Mouse (Mus musculus) MEL (cell line): ENCODE data around the gene 2210016F16Rik. TPM values are rescaled to one million over a fixed set of nuclear protein-coding genes. Genes with fewer than 3 reads are reported as not detected.

Source experiments
- DNase-seq: peaks from one replicate; pipeline ENCODE4 v3.0.0; 2011; ENCODE audit warnings: low read depth, low spot score
- H3K27ac ChIP-seq: 2 replicates; pipeline ENCODE4 v1.5.1; 2012; ENCODE audit warnings: low read depth, mild to moderate bottlenecking, control low read depth, low read length, moderate library complexity; ENCODE audit not compliant: control insufficient read depth
- H3K27me3 ChIP-seq, 2 experiments: fragments of 150-350 bp in 1 of 2; sonication (generic) in 1 of 2; 2 replicates each; pipeline ENCODE4 v1.6.1; 2012; ENCODE audit warnings: low read length in 2 of 2, mild to moderate bottlenecking in 2 of 2, improper control_type of control experiment in 1 of 2, moderate library complexity in 1 of 2; ENCODE audit not compliant: insufficient read depth in 2 of 2, control insufficient read depth in 1 of 2
- H3K36me3 ChIP-seq, 2 experiments: 2 replicates each; pipeline ENCODE4 v1.6.1; 2012 to 2014; ENCODE audit warnings: low read length in 2 of 2, improper control_type of control experiment in 1 of 2, inconsistent platforms in 1 of 2, mild to moderate bottlenecking in 1 of 2; ENCODE audit not compliant: insufficient read depth in 2 of 2, control insufficient read depth in 1 of 2
- H3K4me1 ChIP-seq, 2 experiments: fragments of 150-350 bp in 1 of 2; sonication (generic) in 1 of 2; 2 replicates each; pipeline ENCODE4 v1.6.1; 2012; ENCODE audit warnings: low read length in 2 of 2, improper control_type of control experiment in 1 of 2, mild to moderate bottlenecking in 1 of 2; ENCODE audit not compliant: insufficient read depth in 2 of 2, control insufficient read depth in 1 of 2
- H3K4me3 ChIP-seq, 2 experiments: fragments of 150-350 bp in 1 of 2; sonication (generic) in 1 of 2; 2 replicates each; pipeline ENCODE4 v1.5.1; 2012; ENCODE audit warnings: low read depth in 2 of 2, low read length in 2 of 2, mild to moderate bottlenecking in 2 of 2, moderate library complexity in 2 of 2, control low read depth in 1 of 2, improper control_type of control experiment in 1 of 2; ENCODE audit not compliant: control insufficient read depth in 1 of 2, insufficient read depth in 1 of 2
- H3K79me2 ChIP-seq: 2 replicates; pipeline ENCODE4 v1.6.1; 2012; ENCODE audit warnings: mild to moderate bottlenecking, low read length, moderate library complexity; ENCODE audit not compliant: control insufficient read depth, poor library complexity, insufficient read depth
- H3K9ac ChIP-seq: 2 replicates; pipeline ENCODE4 v1.6.1; 2012; ENCODE audit warnings: low read depth, mild to moderate bottlenecking, control low read depth, low read length, moderate library complexity; ENCODE audit not compliant: control insufficient read depth, poor library complexity, severe bottlenecking
- H3K9me3 ChIP-seq: fragments of 150-350 bp; sonication (generic); replicated peaks from 2 replicates; pipeline ENCODE4 v1.6.1; 2012; ENCODE audit warnings: mild to moderate bottlenecking, low read length, improper control_type of control experiment, moderate library complexity; ENCODE audit not compliant: insufficient read depth
- BHLHE40 ChIP-seq: IDR thresholded peaks from 2 replicates; pipeline ENCODE4 v1.6.1; 2012; ENCODE audit warnings: low read depth, mild to moderate bottlenecking, inconsistent platforms, low read length, improper control_type of control experiment, borderline replicate concordance
- CHD1 ChIP-seq: IDR thresholded peaks from 2 replicates; pipeline ENCODE4 v1.6.1; 2012; ENCODE audit warnings: low read depth, mild to moderate bottlenecking, inconsistent platforms, low read length, improper control_type of control experiment
- E2F4 ChIP-seq: IDR thresholded peaks from 2 replicates; pipeline ENCODE4 v1.6.1; 2011; ENCODE audit warnings: low read depth, low read length, improper control_type of control experiment, borderline replicate concordance
- EP300 ChIP-seq, 2 experiments: IDR thresholded peaks; 2 replicates each; pipeline ENCODE4 v1.6.1; 2011; ENCODE audit warnings: improper control_type of control experiment in 2 of 2, low read length in 2 of 2, low read depth in 1 of 2, mild to moderate bottlenecking in 1 of 2
- ETS1 ChIP-seq: IDR thresholded peaks from 2 replicates; pipeline ENCODE4 v1.6.1; 2012; ENCODE audit warnings: low read depth, mild to moderate bottlenecking, inconsistent platforms, low read length, improper control_type of control experiment, moderate library complexity
- GATA1 ChIP-seq: IDR thresholded peaks from 2 replicates; pipeline ENCODE4 v1.6.1; 2011; ENCODE audit warnings: low read depth, low read length, improper control_type of control experiment
- HCFC1 ChIP-seq: IDR thresholded peaks from 2 replicates; pipeline ENCODE4 v1.6.1; 2012; ENCODE audit warnings: low read depth, mild to moderate bottlenecking, inconsistent platforms, low read length, improper control_type of control experiment, moderate library complexity
- MAZ ChIP-seq: IDR thresholded peaks from 2 replicates; pipeline ENCODE4 v1.6.1; 2012; ENCODE audit warnings: low read depth, mild to moderate bottlenecking, inconsistent platforms, low read length, improper control_type of control experiment
- NELFE ChIP-seq: IDR thresholded peaks from 2 replicates; pipeline ENCODE4 v1.6.1; 2011; ENCODE audit warnings: low read depth, low read length, improper control_type of control experiment
- POLR2AphosphoS2 ChIP-seq: IDR thresholded peaks from 2 replicates; pipeline ENCODE4 v1.6.1; 2011; ENCODE audit warnings: low read length, improper control_type of control experiment
- TCF12 ChIP-seq: IDR thresholded peaks from 2 replicates; pipeline ENCODE4 v1.6.1; 2014; ENCODE audit warnings: low read depth, mild to moderate bottlenecking, inconsistent platforms, low read length, improper control_type of control experiment, moderate library complexity
- USF2 ChIP-seq, 2 experiments: IDR thresholded peaks; 2 replicates each; pipeline ENCODE4 v1.6.1; 2011 to 2012; ENCODE audit warnings: improper control_type of control experiment in 2 of 2, low read length in 2 of 2, borderline replicate concordance in 1 of 2, inconsistent platforms in 1 of 2, low read depth in 1 of 2, mild to moderate bottlenecking in 1 of 2; ENCODE audit not compliant: insufficient read depth in 1 of 2
- ZNF384 ChIP-seq: IDR thresholded peaks from 2 replicates; pipeline ENCODE4 v1.6.1; 2012; ENCODE audit warnings: low read depth, mild to moderate bottlenecking, inconsistent platforms, low read length, improper control_type of control experiment
- polyA plus RNA-seq, 2 experiments: library from polyadenylated mRNA; stranded (reverse) in 1 of 2; unstranded in 1 of 2; fragments of >175 nt in 1 of 2; fragments of >200 nt in 1 of 2; gene quantifications; 2 replicates each; pipeline versions ENCODE4 v1.2.1 to v1.2.4; 2012; ENCODE audit warnings: low replicate concordance in 2 of 2, low read depth in 1 of 2; ENCODE audit not compliant: insufficient read length in 2 of 2, insufficient read depth in 1 of 2, missing spikeins in 1 of 2
- total RNA-seq: library from RNA; depleted of rRNA; stranded (reverse); fragments of 300-350 nt; gene quantifications from 2 replicates; pipeline ENCODE4 v1.2.3, GENCODE M21; 2012; rRNA removed

Gene 2210016F16Rik
- total and polyA plus RNA-seq, 3 experiments: 0.08 to 0.22 TPM; not detected in 1

DNA sequence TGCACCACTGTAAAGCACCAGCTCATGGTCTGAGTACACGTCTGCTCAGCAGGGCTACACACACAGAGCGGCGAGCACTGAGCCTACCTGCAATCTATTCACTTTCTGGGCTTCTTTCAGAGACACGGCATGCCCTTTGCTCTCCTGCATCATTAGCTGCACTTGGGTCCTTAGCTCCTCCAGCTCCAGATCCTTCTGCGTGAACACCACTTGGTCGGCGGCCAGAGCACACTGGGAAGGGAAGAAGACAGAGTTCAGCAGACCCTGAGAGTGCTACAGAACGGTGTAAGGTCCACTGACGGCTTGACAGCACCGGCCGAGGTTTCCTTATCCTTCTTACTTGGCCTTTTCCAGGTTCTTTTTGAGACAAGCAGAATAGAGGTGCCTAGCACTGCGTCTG is 47.6 kb downstream of the 2210016F16Rik start:
- Histone ChIP-seq H3K27me3 (peaks cover 0 to 2% of the 10 kb centered on the region in 2 experiments; a peak in 3 of 4 replicates), H3K27ac (no peak overlapping the region), H3K4me3 (no peak overlapping the region), H3K36me3 (no peaks in the 10 kb centered on the region), H3K9me3 (no peaks in the 10 kb centered on the region), H3K79me2 (no peaks in the 10 kb centered on the region), H3K9ac (no peak overlapping the region), H3K4me1 (peaks cover 0 to 3% of the 10 kb centered on the region in 2 experiments; a peak in 1 of 4 replicates)
- DNase-seq: no peak
- no peak for TF ChIP-seq EP300 (IDR thresholded peaks at IDR 0.05; ENCODE audit: low read depth in 1 of 2, low read length in 2 of 2)
- TF ChIP-seq HCFC1: no peak
- TF ChIP-seq CHD1: no peak
- no peak for TF ChIP-seq E2F4
- TF ChIP-seq TCF12: no peak
- no peak for TF ChIP-seq NELFE

DNA sequence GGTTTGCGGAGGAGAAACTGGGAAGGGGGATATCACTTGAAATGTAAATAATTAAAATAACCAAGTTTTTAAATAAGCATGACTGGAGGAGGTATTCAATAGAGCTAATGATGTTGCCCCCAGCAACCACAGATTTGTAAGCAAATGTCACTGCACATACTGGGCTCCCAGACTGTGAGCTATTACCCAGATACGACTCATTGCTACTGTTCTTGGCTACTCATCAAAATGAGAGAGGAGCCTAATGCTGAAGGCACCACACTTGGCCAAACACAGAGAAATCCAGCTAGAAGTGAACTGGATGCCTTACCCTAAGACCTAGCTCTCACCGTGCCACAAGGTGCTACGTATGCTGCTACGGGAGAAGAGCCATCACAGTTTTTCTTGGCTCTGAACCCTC is 50.9 kb downstream of the 2210016F16Rik start:
- Histone ChIP-seq H3K4me1 (peaks cover 0 to 3% of the 10 kb centered on the region in 2 experiments; a peak in 1 of 4 replicates), H3K27ac (no peak overlapping the region), H3K27me3 (peaks cover 0 to 2% of the 10 kb centered on the region in 2 experiments), H3K36me3 (no peaks in the 10 kb centered on the region), H3K4me3 (no peak overlapping the region), H3K79me2 (no peaks in the 10 kb centered on the region), H3K9me3 (no peaks in the 10 kb centered on the region), H3K9ac (no peak overlapping the region)
- TF ChIP-seq USF2 (IDR thresholded peaks at IDR 0.05; ENCODE audit: borderline replicate concordance in 1 of 2, insufficient read depth in 1 of 2, low read depth in 1 of 2, low read length in 2 of 2) (no peak), ZNF384 (no peak), HCFC1 (no peak), GATA1 (no peak), ETS1 (no peak), BHLHE40 (no peak), MAZ (no peak), POLR2AphosphoS2 (no peak)
- no peak for DNase-seq

Other genes with a start within 250 kb of the 2210016F16Rik start
- 26.0 and 29.5 TPM in 2 replicates for gene Idnk, start 227.6 kb downstream of the 2210016F16Rik start, total RNA-seq
- 10 to 100 TPM in 1 of 2 experiments, not detected in 1; 50.3 TPM for gene Idnk, start 227.6 kb downstream of the 2210016F16Rik start, polyA plus RNA-seq
- gene Ubqln1, start 169.6 kb downstream of the 2210016F16Rik start, total RNA-seq: 68.6 and 77.2 TPM in 2 replicates
- gene Ubqln1, start 169.6 kb downstream of the 2210016F16Rik start, polyA plus RNA-seq: 100 to 1,000 TPM in 1 of 2 experiments, not detected in 1; 146 TPM
- 26.7 and 27.6 TPM in 2 replicates for gene Gkap1, start 109.5 kb downstream of the 2210016F16Rik start, total RNA-seq
- 10 to 100 TPM in 1 of 2 experiments, not detected in 1; 34.1 TPM for gene Gkap1, start 109.5 kb downstream of the 2210016F16Rik start, polyA plus RNA-seq
- 0.13 and 0.42 TPM in 2 replicates for gene Kif27, start 26.1 kb downstream of the 2210016F16Rik start, total RNA-seq
- under 1 TPM in 1 of 2 experiments, not detected in 1; 0.13 TPM for gene Kif27, start 26.1 kb downstream of the 2210016F16Rik start, polyA plus RNA-seq
- 13.9 and 15.5 TPM in 2 replicates for gene Rmi1, start 17.0 kb upstream of the 2210016F16Rik start, total RNA-seq
- 10 to 100 TPM in 1 of 2 experiments, not detected in 1; 21.4 TPM for gene Rmi1, start 17.0 kb upstream of the 2210016F16Rik start, polyA plus RNA-seq
- gene Hnrnpk, start 18.1 kb upstream of the 2210016F16Rik start, total RNA-seq: 542 and 594 TPM in 2 replicates
- gene Hnrnpk, start 18.1 kb upstream of the 2210016F16Rik start, polyA plus RNA-seq: 1,000 to 10,000 TPM; 1,502 to 1,739 TPM
- gene Slc28a3, start 225.7 kb upstream of the 2210016F16Rik start, total RNA-seq: not detected in 2 replicates
- gene Slc28a3, start 225.7 kb upstream of the 2210016F16Rik start, polyA plus RNA-seq: 1 to 10 TPM in 1 of 2 experiments, not detected in 1; 1.4 TPM